Mouse (Mus musculus) midbrain, embryonic 12.5 days (tissue): ENCODE data around the gene Mob3b. TPM values are rescaled to one million over a fixed set of nuclear protein-coding genes. Genes with fewer than 3 reads are reported as not detected.

Experiments
- polyA plus RNA-seq: library from polyadenylated mRNA; unstranded; fragments of >200 nt; fragmentation: Nextera tagmentation; extraction: Ambion mirVana; gene quantifications from 2 replicates; pipeline ENCODE4 v1.2.1, GENCODE M21; 2016

Mob3b gene
- polyA plus RNA-seq, 1 experiment from 2014 or later = 28.0 TPM

Other genes starting within 250 kb of the Mob3b start
- 0.46 and 0.60 TPM in 2 replicates for gene Ifnk, start 5.4 kb downstream of the Mob3b start, polyA plus RNA-seq
- 25.9 and 29.4 TPM in 2 replicates for gene C9orf72, start 68.7 kb upstream of the Mob3b start, polyA plus RNA-seq